Mouse (Mus musculus): ENCODE measurements at regions not wholly inside any gene's neighbourhood (a gene's known extent, or its start where the extent isn't known, plus 50 kb on each side); places are given as distances from the start of the nearest gene placed in this dataset.

GRCm38 (mm10) chr1:47051109-47051508 is 158.5 kb upstream of the Slc39a10 start:
- H3K4me3 ChIP-seq (replicated peaks; ENCODE audit: extremely low read depth, low read depth, low read length), result no peak overlapping the region
- DNase-seq, result no peak
- H3K4me1 ChIP-seq (ENCODE audit: control insufficient read depth, insufficient read depth, low read length), result no peaks in the 10 kb centered on the region
- no peak for TF ChIP-seq CTCF (IDR thresholded peaks at IDR 0.05; ENCODE audit: insufficient read depth, low read length)
- no peak for TF ChIP-seq POLR2A (IDR thresholded peaks at IDR 0.05; ENCODE audit: borderline replicate concordance, extremely low read depth, low read depth, low read length)

DNA sequence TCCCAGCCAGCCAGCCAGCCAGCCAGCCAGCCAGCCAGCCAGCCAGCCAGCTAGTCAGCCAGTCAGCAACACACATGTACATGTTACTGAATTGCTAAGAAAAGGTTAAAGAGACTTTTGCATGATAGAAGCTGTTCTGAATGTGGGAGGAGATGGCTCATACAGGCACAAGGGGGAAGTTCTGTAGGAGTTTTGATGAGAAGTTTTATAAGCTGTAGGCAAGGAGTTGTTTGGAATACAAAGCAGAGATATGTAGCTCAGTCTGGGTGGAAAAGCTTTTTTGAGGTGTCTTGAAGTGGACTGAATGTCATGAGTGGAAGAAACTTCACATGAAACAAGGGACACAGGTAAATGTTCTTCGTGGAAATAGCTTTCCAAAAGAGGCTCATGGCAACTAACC is 157.8 kb upstream of the Slc39a10 start:
- Histone ChIP-seq H3K4me3 (replicated peaks; ENCODE audit: extremely low read depth, low read depth, low read length) (no peak overlapping the region), H3K4me1 (ENCODE audit: control insufficient read depth, insufficient read depth, low read length) (no peaks in the 10 kb centered on the region)
- TF ChIP-seq CTCF (IDR thresholded peaks at IDR 0.05; ENCODE audit: insufficient read depth, low read length) (no peak), POLR2A (IDR thresholded peaks at IDR 0.05; ENCODE audit: borderline replicate concordance, extremely low read depth, low read depth, low read length) (no peak)
- DNase-seq, result no peak
- WGBS, result 57% methylated on average over 1 of the region's 1 CpGs

DNA sequence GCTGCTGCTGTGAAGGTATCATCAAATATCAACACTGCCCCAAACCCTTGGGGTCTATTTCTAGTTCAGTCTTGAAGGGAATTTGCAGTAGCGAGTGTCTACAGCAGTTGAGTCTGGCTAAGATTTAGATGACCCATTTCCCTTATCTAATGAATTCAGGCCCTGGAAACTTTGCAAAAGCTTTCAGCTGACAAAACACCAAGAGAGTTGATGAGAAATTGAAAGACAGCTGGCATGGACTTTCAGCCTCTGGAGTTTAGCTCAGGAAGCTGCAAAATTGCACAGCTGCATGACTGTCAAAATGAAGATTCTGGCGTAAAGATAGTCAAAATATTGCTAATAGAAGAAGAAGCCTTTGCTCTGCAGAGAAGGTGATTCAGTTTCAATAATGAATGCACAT is 144.9 kb upstream of the Slc39a10 start:
- Histone ChIP-seq H3K4me1 (ENCODE audit: control insufficient read depth, insufficient read depth, low read length) (no peaks in the 10 kb centered on the region), H3K4me3 (replicated peaks; ENCODE audit: extremely low read depth, low read depth, low read length) (no peak overlapping the region)
- DNase-seq, result no peak
- TF ChIP-seq CTCF (IDR thresholded peaks at IDR 0.05; ENCODE audit: insufficient read depth, low read length) (no peak), POLR2A (IDR thresholded peaks at IDR 0.05; ENCODE audit: borderline replicate concordance, extremely low read depth, low read depth, low read length) (no peak)
- 62% methylated on average over 2 of the region's 2 CpGs for WGBS

- DNase-seq, result no peak
- H3K4me3 ChIP-seq (replicated peaks; ENCODE audit: extremely low read depth, low read depth, low read length), result no peak overlapping the region
- TF ChIP-seq POLR2A (IDR thresholded peaks at IDR 0.05; ENCODE audit: borderline replicate concordance, extremely low read depth, low read depth, low read length) (no peak), CTCF (IDR thresholded peaks at IDR 0.05; ENCODE audit: insufficient read depth, low read length) (no peak)
- no peaks in the 10 kb centered on the region for H3K4me1 ChIP-seq (ENCODE audit: control insufficient read depth, insufficient read depth, low read length)
- 10% methylated on average over 1 of the region's 1 CpGs for WGBS
Measured at GRCm38 (mm10) chr1:47019356-47019755, 126.7 kb upstream of the Slc39a10 start.

DNA sequence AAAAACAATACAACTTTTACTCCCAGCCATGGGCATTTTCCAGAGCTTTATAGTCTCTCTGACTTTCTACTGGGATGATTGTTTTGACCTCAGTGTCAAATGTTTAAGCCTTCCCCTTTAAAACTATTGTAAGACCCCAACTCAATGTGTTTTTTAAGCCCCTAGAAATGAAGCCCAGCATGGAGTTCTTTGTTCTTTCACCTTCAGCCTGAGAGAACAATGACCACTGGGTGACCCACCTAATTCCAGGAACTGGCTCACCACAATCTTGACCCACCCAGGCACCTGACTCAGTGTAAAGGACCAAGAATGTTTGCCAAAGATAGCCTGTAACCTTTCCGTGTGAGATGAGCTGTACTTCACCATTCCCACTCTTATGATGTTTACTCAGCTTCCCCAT is 121.9 kb upstream of the Slc39a10 start:
- TF ChIP-seq CTCF (IDR thresholded peaks at IDR 0.05; ENCODE audit: insufficient read depth, low read length), result no peak
- TF ChIP-seq POLR2A (IDR thresholded peaks at IDR 0.05; ENCODE audit: borderline replicate concordance, extremely low read depth, low read depth, low read length), result no peak
- WGBS, result 63% methylated on average over 1 of the region's 1 CpGs
- no peak overlapping the region for H3K4me3 ChIP-seq (replicated peaks; ENCODE audit: extremely low read depth, low read depth, low read length)
- no peaks in the 10 kb centered on the region for H3K4me1 ChIP-seq (ENCODE audit: control insufficient read depth, insufficient read depth, low read length)
- no peak for DNase-seq

DNA sequence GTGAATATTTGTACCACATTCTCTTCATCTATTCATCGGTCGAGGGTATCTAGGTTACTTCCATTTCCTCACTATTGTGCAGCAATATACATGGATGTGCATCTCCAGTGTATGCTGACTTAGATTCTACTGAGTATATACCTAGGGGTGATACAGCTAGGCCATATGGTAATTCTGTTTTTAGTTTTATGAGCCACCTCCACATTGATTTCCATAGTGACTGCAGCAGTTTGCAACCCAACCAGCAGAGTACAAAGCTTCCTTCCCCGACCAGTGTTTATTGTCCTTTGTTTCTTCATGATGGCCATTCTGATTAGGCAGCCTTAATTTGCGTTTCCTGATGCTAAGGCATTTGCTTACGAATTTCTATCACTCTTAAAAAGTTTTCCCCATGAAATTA is 111.1 kb upstream of the Slc39a10 start:
- TF ChIP-seq POLR2A (IDR thresholded peaks at IDR 0.05; ENCODE audit: borderline replicate concordance, extremely low read depth, low read depth, low read length) (no peak), CTCF (IDR thresholded peaks at IDR 0.05; ENCODE audit: insufficient read depth, low read length) (no peak)
- no peak overlapping the region for H3K4me3 ChIP-seq (replicated peaks; ENCODE audit: extremely low read depth, low read depth, low read length)
- 65% methylated on average over 5 of the region's 5 CpGs for WGBS
- no peak for DNase-seq
- no peaks in the 10 kb centered on the region for H3K4me1 ChIP-seq (ENCODE audit: control insufficient read depth, insufficient read depth, low read length)

DNA sequence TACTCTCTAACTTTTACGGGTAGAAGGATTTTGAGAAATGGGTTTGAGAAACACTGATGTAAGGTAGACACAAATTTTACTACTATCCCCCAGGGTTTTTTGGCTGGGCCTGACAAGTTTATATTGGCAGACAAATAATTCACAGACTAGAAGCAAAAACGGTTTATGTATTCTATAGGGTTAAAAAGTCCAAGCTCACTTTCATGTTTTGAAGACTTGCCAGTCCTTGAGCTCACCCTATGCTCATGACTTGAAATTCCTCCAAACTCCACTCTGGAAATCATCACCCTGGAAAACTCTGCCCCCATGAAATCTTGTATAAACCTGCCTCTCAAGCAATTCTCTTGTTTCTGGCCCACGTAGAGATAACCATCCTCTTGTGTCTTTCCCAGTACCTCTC is 106.7 kb upstream of the Slc39a10 start:
- TF ChIP-seq POLR2A (IDR thresholded peaks at IDR 0.05; ENCODE audit: borderline replicate concordance, extremely low read depth, low read depth, low read length) (no peak), CTCF (IDR thresholded peaks at IDR 0.05; ENCODE audit: insufficient read depth, low read length) (no peak)
- H3K4me1 ChIP-seq (ENCODE audit: control insufficient read depth, insufficient read depth, low read length), result no peaks in the 10 kb centered on the region
- H3K4me3 ChIP-seq (replicated peaks; ENCODE audit: extremely low read depth, low read depth, low read length), result no peak overlapping the region
- 51% methylated on average over 3 of the region's 3 CpGs for WGBS
- no peak for DNase-seq

GRCm38 (mm10) chr1:46985978-46986377 is 93.3 kb upstream of the Slc39a10 start:
- 75% methylated on average over 1 of the region's 1 CpGs for WGBS
- no peak for DNase-seq
- no peak overlapping the region for H3K4me3 ChIP-seq (replicated peaks; ENCODE audit: extremely low read depth, low read depth, low read length)
- TF ChIP-seq CTCF (IDR thresholded peaks at IDR 0.05; ENCODE audit: insufficient read depth, low read length) (no peak), POLR2A (IDR thresholded peaks at IDR 0.05; ENCODE audit: borderline replicate concordance, extremely low read depth, low read depth, low read length) (no peak)
- H3K4me1 ChIP-seq (ENCODE audit: control insufficient read depth, insufficient read depth, low read length), result no peaks in the 10 kb centered on the region

- WGBS, result 87% methylated on average over 1 of the region's 1 CpGs
Measured at GRCm38 (mm10) chr1:46983093-46983492, 90.4 kb upstream of the Slc39a10 start.

GRCm38 (mm10) chr1:46970470-46970869 is 77.8 kb upstream of the Slc39a10 start:
- peak; percentile 48 for DNase-seq
- no peak overlapping the region for H3K4me3 ChIP-seq (replicated peaks; ENCODE audit: extremely low read depth, low read depth, low read length)
- TF ChIP-seq POLR2A (IDR thresholded peaks at IDR 0.05; ENCODE audit: borderline replicate concordance, extremely low read depth, low read depth, low read length) (no peak), CTCF (IDR thresholded peaks at IDR 0.05; ENCODE audit: insufficient read depth, low read length) (0 out of 2 replicates have a peak, but pooled peaks have one; percentile 12)
- H3K4me1 ChIP-seq (ENCODE audit: control insufficient read depth, insufficient read depth, low read length), result peaks cover 2% of the 10 kb centered on the region; the same call in 1 of the 2 replicates
- 15% methylated on average over 3 of the region's 3 CpGs for WGBS

More at GRCm38 (mm10) chr1:46983093-46983492, 90.4 kb upstream of the Slc39a10 start:
- no peak for DNase-seq
- TF ChIP-seq POLR2A (IDR thresholded peaks at IDR 0.05; ENCODE audit: borderline replicate concordance, extremely low read depth, low read depth, low read length) (no peak), CTCF (IDR thresholded peaks at IDR 0.05; ENCODE audit: insufficient read depth, low read length) (no peak)
- H3K4me1 ChIP-seq (ENCODE audit: control insufficient read depth, insufficient read depth, low read length), result no peaks in the 10 kb centered on the region
- H3K4me3 ChIP-seq (replicated peaks; ENCODE audit: extremely low read depth, low read depth, low read length), result no peak overlapping the region

Measured in lung, adult 2 months (tissue).